Mouse (Mus musculus): Measurements from ENCODE around the gene Aldh1b1.

Aldh1b1 gene

GRCm38 (mm10) chr4:45785959-45786358 lies 12.9 kb upstream of the Aldh1b1 start:
- DNase-seq (ENCODE audit: low spot score in 2 of 2): no peak

DNA sequence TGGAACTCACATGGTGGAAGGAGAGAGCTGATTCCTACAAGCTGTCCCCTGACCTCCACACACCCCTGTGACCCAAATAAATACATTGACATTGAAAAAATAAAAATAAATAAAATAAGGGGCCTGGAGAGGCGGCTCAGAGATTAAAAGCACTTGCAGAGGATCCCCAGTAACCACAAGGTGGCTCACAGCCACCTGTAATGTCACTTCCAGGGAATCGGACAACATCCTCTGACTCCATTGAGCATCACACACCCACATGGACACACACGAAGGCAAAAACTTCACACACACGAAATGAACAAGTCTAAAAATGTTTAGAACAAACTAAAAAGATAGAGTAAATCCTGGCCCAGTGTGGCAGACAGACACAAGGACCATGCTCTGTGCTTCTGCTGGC lies 12.1 kb upstream of the Aldh1b1 start:
- no peak for DNase-seq (ENCODE audit: low spot score in 2 of 2)

- no peak for DNase-seq (ENCODE audit: low spot score in 2 of 2)
Measured at GRCm38 (mm10) chr4:45788446-45789081, 10.3 kb upstream of the Aldh1b1 start.

DNA sequence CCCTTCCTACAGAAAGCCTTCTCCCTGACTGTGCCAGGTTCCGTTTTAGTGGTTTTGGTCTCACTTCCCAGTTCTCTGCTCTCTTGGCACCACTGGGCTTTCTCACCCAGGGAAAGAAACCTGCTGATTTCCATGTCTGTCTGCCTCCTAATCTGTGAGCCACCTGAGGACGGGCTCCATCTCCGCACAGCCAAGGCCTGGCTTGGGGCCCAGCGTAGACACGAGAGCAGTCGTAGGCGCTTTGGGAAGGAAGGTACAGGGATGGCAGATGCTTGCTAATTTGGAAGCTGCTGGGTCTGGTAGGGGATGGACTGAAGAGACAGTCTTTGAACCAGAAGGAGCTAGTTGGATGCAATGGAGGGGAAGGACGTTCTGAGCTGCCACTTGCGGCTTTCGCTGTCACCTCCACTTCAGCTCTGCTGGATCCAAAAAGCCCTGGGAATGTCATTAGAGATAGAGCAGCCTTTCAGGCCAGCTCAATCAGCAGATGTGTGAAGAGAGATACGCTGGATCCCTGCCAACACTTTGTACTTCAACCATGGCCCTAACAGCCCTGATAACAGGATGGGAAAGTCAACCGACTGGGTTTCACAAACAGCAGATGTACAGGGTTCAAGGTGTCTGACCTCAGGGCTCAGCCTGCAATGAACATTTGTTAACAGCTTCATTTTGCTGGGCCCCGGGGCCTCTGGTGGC lies 9.4 kb upstream of the Aldh1b1 start:
- peak; percentile 31 to 36 for DNase-seq (ENCODE audit: low spot score in 2 of 2)

- DNase-seq (ENCODE audit: low spot score in 2 of 2): no peak
Measured at GRCm38 (mm10) chr4:45790018-45790417, 8.8 kb upstream of the Aldh1b1 start.

DNA sequence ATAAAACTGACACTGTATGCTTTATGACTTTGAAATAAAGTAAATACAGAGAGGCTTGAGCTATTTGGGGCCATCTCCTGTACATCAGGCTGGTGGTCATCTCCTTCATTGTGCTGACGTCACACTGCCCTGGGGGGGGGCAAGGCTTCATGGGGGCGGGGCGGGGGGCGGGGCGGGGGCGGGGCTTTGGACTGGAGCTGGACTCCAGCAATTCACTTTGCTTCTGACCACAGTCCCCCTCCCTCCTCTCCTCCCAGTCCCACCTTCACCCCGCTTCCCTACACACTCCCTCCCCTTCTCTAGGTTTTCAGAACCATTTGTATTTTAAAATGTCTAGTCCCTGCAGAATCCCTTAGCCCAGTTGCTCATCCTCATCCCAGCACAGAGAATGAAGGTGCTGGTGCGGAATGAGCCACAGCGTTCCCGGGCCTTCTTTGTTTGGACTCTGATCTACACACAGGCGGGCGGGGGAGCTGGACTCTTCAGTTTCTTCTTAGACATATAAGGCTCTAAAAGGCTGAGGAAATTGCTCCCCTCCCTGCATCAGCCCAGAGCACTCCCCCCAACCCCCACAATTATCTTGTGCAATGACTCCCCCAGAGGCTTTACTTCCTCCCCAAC lies 3.5 kb upstream of the Aldh1b1 start:
- DNase-seq (ENCODE audit: low spot score in 2 of 2): peak; percentile 35 to 46

DNA sequence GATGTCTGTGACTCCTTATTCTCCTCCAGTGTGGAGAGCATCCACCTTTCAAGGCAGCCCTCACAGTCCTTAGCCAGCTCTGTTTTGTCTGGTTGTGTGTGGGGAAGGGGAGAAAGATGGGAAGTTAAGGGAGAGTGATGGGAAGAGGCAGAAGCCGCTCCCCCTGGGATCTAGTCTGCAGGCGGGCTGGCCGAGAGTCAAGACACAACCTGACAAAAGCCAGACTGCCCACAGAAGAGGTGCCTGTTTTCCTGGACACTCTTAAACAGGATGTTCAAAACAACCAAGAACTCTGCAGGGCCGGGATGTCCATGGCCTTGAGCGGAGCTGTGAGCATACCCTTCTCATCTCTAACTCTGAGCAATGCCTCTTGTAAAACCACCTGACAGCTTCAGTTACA lies 2.1 kb upstream of the Aldh1b1 start:
- no peak for DNase-seq (ENCODE audit: low spot score in 2 of 2)

- DNase-seq (ENCODE audit: low spot score in 2 of 2): no peak
Measured at GRCm38 (mm10) chr4:45799956-45800537, 1.2 kb downstream of the Aldh1b1 start.

- DNase-seq (ENCODE audit: low spot score in 2 of 2): no peak
Measured at GRCm38 (mm10) chr4:45802900-45803299, 4.1 kb downstream of the Aldh1b1 start.

DNA sequence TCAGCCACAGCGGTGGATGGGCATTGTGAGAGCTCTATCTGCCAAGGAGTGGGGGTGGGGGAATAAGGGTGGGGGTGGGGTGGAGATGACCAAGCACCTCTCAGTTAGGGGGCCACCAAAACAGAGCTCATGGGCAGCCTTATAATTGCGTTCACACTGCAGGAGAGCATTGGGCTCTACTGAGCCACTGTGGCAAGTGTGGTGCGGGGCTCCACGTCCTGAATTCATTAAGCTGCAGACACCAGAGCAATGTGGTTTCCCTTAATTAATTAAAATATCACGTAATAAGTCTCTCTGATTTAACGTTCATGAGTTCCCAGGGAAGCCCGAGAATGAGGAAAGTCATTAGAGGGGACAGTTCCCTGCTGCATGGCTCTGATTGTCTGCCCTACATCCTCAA lies 9.2 kb downstream of the Aldh1b1 start:
- no peak for DNase-seq (ENCODE audit: low spot score in 2 of 2)

DNA sequence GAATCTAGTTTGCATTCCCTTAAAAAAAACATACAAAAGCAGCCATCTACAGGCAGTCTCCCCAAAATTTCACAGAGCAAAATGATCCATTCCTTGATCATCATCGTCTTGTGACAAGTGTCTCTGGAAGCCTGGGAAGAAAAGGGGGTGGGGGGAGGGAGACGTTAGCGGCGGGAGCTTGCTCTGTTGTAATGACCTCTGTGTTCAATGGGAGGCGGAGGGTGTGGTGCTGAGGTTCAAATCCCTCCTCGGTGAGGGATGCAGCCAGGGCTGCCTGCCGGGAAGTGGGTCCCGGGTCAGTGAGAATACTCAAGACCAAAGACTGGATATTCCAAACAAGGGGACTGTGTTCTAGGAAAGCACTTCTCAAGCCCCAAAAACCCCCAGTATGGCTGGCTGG lies 12.4 kb downstream of the Aldh1b1 start:
- DNase-seq (ENCODE audit: low spot score in 2 of 2): no peak

DNA sequence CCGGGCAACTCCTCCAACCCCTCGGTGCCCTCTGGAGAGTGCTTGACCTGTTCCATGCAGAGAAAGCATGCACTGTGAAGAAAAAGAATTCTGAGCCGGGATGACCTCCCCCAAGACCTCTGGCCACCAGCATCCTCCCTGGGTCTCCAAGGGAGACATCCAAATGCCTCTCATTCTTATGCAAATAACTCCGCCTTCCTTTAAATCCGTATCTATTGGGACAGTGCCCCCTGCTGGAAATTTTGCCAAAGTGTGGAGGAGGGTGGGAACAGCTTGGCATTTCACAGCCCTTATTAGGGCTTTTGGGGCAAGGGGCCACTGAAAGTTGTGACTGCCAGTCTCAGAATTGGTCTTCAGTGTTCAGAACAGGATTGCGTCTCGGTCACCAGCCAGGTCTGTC lies 16.7 kb downstream of the Aldh1b1 start:
- DNase-seq (ENCODE audit: low spot score in 2 of 2): peak in 1 of 2 experiments; percentile 34

DNA sequence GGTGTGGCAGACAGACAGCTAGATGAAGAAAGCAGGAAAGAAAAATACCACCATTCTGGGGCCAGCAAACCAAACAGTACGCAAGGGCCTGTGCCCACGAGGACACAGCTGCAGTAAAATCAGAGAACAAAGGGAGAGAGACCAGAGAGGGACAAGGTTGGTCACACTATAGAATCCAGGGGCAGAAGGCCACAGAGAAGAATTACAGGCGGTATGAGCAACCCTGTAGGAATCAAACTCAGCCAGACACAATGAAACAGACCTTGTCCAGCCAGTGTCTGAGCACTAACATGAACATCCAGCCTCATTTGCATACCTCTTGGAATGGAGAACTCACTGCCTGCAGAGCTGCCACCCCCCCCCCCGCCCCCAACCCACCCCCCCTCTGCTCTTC lies 20.0 kb downstream of the Aldh1b1 start:
- DNase-seq (ENCODE audit: low spot score in 2 of 2): no peak

DNA sequence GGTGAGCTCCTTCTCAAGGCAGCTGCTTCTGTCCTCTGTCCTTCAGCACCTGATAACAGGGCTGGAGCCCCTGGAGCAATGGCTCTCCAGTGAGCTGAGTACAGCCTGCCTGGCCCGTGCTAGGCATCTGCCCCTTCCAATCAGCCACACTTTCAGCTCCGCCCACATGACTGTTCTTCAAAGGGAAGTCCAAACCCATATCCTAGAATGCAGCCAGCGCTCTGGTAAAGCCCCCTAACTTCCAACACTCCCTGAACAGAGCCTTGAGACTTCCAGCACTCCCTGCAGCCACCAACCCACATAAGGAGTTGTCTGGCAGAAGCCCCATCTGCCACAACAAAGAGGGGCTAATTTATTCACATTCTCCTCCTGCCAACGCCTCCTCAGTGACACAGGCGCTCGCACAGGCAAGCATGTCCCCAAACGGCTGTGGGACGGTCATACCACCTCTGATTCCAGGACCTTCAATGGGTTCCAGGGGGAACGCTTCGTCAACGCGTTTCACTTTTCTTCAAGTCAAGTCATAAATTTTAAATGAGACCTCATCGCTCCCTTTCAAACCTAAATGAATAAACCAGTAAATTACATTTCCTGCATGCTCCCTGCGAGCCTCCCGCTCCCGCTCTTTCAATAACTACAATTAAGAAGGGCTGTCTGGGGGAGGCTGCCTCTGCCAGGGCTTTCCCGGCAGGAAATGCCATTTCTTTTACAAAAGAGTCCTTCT lies 20.5 kb downstream of the Aldh1b1 start:
- DNase-seq (ENCODE audit: low spot score in 2 of 2): no peak

- DNase-seq (ENCODE audit: low spot score in 2 of 2): peak; percentile 25 to 36
Measured at GRCm38 (mm10) chr4:45820074-45820830, 21.4 kb downstream of the Aldh1b1 start.

- DNase-seq (ENCODE audit: low spot score in 2 of 2): no peak
Measured at GRCm38 (mm10) chr4:45821995-45822394, 23.2 kb downstream of the Aldh1b1 start.

DNA sequence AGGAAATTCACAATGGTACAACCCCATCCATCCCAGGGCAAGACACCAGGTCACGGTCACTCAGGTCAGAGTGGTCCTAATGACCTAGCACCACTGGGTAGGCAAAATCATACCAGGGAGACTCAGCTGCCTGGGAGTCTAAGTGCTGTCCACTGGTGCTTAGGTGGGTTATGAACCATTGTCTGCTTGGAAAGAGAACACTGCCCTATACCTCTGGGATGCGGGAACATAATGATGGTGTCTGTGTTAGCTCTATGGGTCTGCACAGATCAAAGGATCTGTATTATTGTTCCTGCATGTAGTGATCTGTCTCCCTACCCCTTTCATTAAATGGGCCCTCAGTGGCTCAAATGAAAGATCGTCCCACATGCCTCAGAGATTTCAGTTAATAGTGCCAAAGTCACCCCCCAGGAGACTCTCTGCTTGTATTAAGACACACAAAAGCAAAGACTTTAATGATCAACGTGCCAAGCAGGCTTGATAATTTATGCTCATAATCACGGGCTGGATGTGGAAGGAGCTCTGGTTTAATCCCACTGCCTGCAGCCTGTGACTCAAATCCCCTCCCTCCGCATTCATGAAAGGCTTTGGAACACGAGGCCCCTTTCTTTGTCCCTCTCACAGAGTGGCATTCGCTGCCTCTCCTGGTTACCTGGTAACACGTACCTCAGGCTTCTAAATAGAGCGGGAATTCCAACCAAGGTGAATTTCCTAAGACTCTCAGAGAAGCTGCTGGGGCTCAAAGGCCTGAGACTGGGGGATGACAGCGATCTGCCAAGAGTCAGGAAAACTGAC lies 24.2 kb downstream of the Aldh1b1 start:
- DNase-seq (ENCODE audit: low spot score in 2 of 2): no peak

DNA sequence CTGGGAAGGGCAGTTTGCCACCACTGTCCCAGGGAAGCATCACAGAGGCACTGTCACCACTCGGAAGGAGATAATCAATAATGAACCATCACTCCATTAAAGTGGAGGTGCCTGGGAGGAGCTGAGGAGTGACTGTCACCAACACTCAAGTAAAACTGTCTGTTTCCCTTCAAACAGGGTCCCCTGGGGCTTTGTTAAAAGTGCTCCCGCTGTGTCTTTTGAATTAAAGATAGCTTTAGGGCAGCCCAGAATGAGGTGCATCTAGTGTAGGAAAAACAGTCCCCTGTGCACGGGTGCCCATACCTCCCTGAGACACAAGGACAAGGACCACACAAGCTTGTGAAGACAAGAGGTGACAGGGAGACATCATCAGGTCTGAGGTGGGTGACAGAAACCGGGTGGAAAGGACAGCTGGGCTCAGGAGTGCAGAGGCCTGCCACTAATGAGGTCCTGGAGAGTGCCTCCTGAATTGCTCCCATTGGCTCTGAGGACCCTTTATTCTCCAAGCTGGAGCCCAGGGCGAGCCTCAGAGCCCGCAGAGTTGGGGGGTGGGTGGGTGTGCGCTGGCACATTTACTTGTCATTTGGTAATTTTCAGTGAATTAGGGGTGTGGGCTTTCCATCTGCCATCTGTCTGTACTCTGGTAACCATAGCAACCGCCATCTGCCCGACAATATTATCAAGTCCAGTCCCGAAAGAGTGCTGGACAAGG lies 25.4 kb downstream of the Aldh1b1 start:
- no peak for DNase-seq (ENCODE audit: low spot score in 2 of 2)

DNA sequence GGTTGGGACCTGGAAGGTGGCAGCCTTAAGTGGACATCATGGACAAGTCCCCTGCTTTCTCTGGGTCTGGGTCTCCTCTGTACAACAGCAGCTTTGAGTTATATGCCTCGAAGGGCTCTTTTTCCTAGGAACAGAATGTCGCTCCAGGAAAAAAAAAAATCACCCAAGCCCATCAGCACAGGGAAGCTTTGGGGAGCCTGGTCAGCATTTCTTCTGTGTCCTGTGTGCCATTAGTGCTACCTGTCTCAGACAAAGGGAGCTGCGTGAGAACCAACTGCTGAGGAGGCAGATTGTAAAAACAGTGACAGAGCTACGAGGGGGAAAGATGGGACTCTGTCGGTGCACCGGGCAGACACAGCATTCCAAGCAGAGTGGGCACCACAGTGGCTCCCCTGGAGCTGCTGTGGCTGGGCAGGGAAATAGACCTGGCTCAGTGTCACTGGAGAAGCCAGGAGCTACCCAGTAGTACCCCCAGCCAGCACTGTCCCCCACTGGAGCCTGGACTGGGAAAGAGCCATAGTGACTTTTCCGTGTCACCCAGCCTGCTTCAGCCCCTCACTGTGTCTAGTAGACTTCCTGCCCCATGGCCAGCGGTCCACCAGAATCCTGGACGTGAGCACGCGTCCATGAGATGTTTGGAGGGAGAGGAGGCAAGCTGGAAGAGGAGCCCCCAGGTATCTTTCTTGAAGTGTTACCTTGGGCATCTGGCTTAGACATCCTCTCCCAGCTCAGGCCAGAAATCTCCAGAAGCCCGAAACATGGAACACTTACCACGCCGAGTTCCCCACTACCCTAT lies 26.1 kb downstream of the Aldh1b1 start:
- no peak for DNase-seq (ENCODE audit: low spot score in 2 of 2)
